Mouse (Mus musculus): Measurements from ENCODE around the gene Pclaf. TPM values are rescaled to one million over a fixed set of nuclear protein-coding genes. Genes with fewer than 3 reads are reported as not detected.

Gene Pclaf
- polyA plus RNA-seq, 1 experiment from 2014 or later = 106 TPM

- no peak for ATAC-seq (ENCODE audit: low read depth)
- no peaks in the 10 kb centered on the region for H3K36me3 ChIP-seq (ENCODE audit: control insufficient read depth, insufficient read depth, low read length)
Observed at GRCm38 (mm10) chr9:65929826-65930225, 39.8 kb downstream of the Pclaf start.

GRCm38 (mm10) chr9:65937566-65937965 lies 47.5 kb downstream of the Pclaf start:
- no peak for DNase-seq (ENCODE audit: low spot score)
- no peak for ATAC-seq (ENCODE audit: low read depth)
- Histone ChIP-seq H3K9me3 (ENCODE audit: control insufficient read depth, low read length) (no peaks in the 10 kb centered on the region), H3K4me3 (ENCODE audit: low read depth, low read length) (no peak overlapping the region), H3K4me2 (ENCODE audit: low read depth, low read length) (no peak overlapping the region), H3K36me3 (ENCODE audit: control insufficient read depth, insufficient read depth, low read length) (no peaks in the 10 kb centered on the region), H3K4me1 (ENCODE audit: control insufficient read depth, insufficient read depth, low read length) (no peaks in the 10 kb centered on the region), H3K9ac (ENCODE audit: low read depth, low read length) (no peak overlapping the region), H3K27ac (replicated peaks; ENCODE audit: low read depth, low read length) (no peak overlapping the region), H3K27me3 (replicated peaks; ENCODE audit: control insufficient read depth, insufficient read depth, low read length) (no peaks in the 10 kb centered on the region)
- 93% methylated on average over 2 of the region's 2 CpGs for WGBS

More at GRCm38 (mm10) chr9:65929826-65930225, 39.8 kb downstream of the Pclaf start:
- DNase-seq (ENCODE audit: low spot score) = no peak
- Histone ChIP-seq H3K27me3 (replicated peaks; ENCODE audit: control insufficient read depth, insufficient read depth, low read length) (no peaks in the 10 kb centered on the region), H3K9me3 (ENCODE audit: control insufficient read depth, low read length) (no peaks in the 10 kb centered on the region), H3K9ac (ENCODE audit: low read depth, low read length) (no peak overlapping the region), H3K4me1 (ENCODE audit: control insufficient read depth, insufficient read depth, low read length) (0 out of 2 replicates have a peak, but pooled peaks cover 2% of the 10 kb centered on the region), H3K4me2 (ENCODE audit: low read depth, low read length) (no peak overlapping the region), H3K4me3 (ENCODE audit: low read depth, low read length) (no peak overlapping the region), H3K27ac (replicated peaks; ENCODE audit: low read depth, low read length) (no peak overlapping the region)

GRCm38 (mm10) chr9:65951082-65951587 lies 61.1 kb downstream of the Pclaf start:
- no peak for ATAC-seq (ENCODE audit: low read depth)
- H3K4me3 ChIP-seq (ENCODE audit: low read depth, low read length) = no peak overlapping the region

More at GRCm38 (mm10) chr9:65951082-65951587, 61.1 kb downstream of the Pclaf start:
- DNase-seq (ENCODE audit: low spot score) = no peak
- Histone ChIP-seq H3K9ac (ENCODE audit: low read depth, low read length) (no peak overlapping the region), H3K27me3 (replicated peaks; ENCODE audit: control insufficient read depth, insufficient read depth, low read length) (no peaks in the 10 kb centered on the region), H3K36me3 (ENCODE audit: control insufficient read depth, insufficient read depth, low read length) (peaks cover 11% of the 10 kb centered on the region; the same call in 1 of the 2 replicates), H3K4me1 (ENCODE audit: control insufficient read depth, insufficient read depth, low read length) (no peaks in the 10 kb centered on the region), H3K27ac (replicated peaks; ENCODE audit: low read depth, low read length) (no peak overlapping the region), H3K9me3 (ENCODE audit: control insufficient read depth, low read length) (no peaks in the 10 kb centered on the region), H3K4me2 (ENCODE audit: low read depth, low read length) (no peak overlapping the region)
- 80% methylated on average over 3 of the region's 3 CpGs for WGBS

Other genes with a start within 250 kb of the Pclaf start
- 203 and 214 TPM in 2 replicates for gene Oaz2, start 222.2 kb upstream of the Pclaf start, polyA plus RNA-seq (2014; fragmentation: Nextera tagmentation; extraction: Ambion mirVana)
- gene Zfp609, start 62.7 kb upstream of the Pclaf start, polyA plus RNA-seq (2014; fragmentation: Nextera tagmentation; extraction: Ambion mirVana) = 5.9 and 6.4 TPM in 2 replicates
- gene Trip4, start 18.6 kb downstream of the Pclaf start, polyA plus RNA-seq (2014; fragmentation: Nextera tagmentation; extraction: Ambion mirVana) = 26.3 and 34.6 TPM in 2 replicates
- 17.3 and 17.7 TPM in 2 replicates for gene Csnk1g1, start 18.7 kb downstream of the Pclaf start, polyA plus RNA-seq (2014; fragmentation: Nextera tagmentation; extraction: Ambion mirVana)
- 801 and 834 TPM in 2 replicates for gene Ppib, start 170.0 kb downstream of the Pclaf start, polyA plus RNA-seq (2014; fragmentation: Nextera tagmentation; extraction: Ambion mirVana)
- gene Snx22, start 179.5 kb downstream of the Pclaf start, polyA plus RNA-seq (2014; fragmentation: Nextera tagmentation; extraction: Ambion mirVana) = 3.4 and 4.1 TPM in 2 replicates
- gene Snx1, start 236.3 kb downstream of the Pclaf start, polyA plus RNA-seq (2014; fragmentation: Nextera tagmentation; extraction: Ambion mirVana) = 139 and 143 TPM in 2 replicates
- gene Ciao2a, start 236.4 kb downstream of the Pclaf start, polyA plus RNA-seq (2014; fragmentation: Nextera tagmentation; extraction: Ambion mirVana) = 112 and 119 TPM in 2 replicates